Mouse (Mus musculus) liver, postnatal 0 days (tissue): Measurements from ENCODE around the gene Ube2j1.

ENCODE experiments used
- CTCF ChIP-seq: sonication (generic); IDR thresholded peaks from 2 replicates; pipeline ENCODE4 v1.5.1; 2016; ENCODE audit warnings: antibody characterized with exemption, low read depth
- EP300 ChIP-seq: IDR thresholded peaks from 2 replicates; pipeline ENCODE4 v1.6.1; 2016; ENCODE audit warnings: antibody characterized with exemption, low read depth, mild to moderate bottlenecking

DNA sequence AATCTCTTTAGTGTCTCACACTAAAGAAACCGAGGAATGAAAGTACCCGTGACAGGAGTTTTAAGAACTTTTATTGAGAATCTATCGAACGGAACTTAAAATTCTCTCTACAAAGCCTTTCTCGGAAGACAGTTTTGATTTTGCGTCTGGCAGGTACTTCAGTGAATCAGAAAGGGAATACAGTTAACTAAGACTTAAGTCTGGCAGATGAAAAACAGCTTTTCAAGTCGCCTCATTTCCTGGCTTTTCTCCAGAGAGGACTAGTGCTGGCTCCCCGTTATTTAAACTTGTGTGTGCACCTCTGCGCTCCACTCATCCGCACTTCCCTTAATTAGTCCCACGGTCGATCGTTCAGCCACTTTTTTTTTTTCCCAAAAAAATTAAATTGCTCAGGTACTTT, 47.0 kb upstream of the Ube2j1 start:
- no peak for TF ChIP-seq CTCF
- TF ChIP-seq EP300: no peak
